Mouse (Mus musculus): ENCODE data around the gene Vsir.

The Vsir gene

GRCm38 (mm10) chr10:60346701-60347405 lies at the start of gene Vsir:
TSS of gene Vsir (plus strand) at chr10:60346851.
- WGBS, result 4% methylated on average over 37 of the region's 37 CpGs

GRCm38 (mm10) chr10:60299636-60300035 lies 47.0 kb upstream of the Vsir start:
- 83% methylated on average over 12 of the region's 12 CpGs for WGBS

GRCm38 (mm10) chr10:60303419-60303818 lies 43.2 kb upstream of the Vsir start:
- WGBS, result 79% methylated on average over 17 of the region's 17 CpGs

DNA sequence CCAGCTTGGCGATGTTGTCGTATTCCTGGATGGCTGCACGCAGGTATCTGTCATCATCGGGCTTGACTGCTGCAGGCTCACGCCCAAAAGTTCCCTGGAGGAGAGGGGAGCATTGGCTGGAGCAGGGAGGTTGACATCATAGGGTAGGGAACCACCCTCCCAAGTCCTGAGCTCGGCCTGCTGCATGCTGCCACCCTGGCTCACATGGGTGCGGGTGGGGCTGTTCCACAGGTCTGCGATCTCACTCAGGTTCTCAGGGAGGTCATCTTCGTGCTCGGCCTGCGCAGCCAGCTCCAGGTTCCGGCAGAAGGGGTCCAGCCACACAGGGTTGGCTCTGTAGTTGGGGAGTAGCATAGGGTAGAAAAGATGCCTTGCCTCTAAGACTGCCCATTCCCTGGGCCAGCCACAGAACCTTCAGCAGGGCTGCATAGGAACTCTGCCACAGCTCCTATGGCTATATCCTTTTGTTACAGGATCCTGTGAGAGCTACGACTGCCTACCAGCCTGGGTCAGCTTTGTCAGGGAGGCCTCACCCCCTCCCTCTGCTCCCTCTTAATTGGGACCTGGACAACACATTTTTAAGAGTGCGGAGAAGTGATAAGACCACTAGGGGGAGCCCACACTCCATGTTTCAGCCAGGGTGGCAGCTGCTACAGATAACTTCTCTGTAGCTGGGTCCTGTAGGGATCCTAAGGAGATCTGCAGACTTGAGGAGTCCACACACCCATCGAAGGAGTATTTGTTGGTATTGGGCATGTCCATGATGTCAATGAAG lies 41.6 kb upstream of the Vsir start:
- 61% methylated on average over 15 of the region's 15 CpGs for WGBS

DNA sequence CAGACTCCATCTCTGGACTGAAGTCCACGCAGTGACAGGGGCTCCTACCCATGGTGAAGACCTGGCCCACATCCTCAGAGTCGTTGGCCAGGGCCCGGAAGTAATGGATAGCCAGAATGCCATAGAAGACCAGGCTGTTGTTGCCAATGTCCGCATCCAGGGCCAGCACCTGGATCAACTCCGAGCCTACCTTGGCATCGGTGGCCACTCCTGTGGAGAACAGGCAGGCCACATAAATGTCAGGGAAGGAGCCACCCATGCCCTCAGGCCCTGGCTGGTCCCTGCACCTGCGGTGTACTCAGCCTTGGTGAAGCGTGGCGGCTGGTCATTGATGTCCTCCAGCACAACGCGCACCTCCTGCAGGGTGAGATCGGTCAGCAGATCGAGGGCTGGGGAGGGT lies 36.0 kb upstream of the Vsir start:
- WGBS, result 94% methylated on average over 13 of the region's 13 CpGs

GRCm38 (mm10) chr10:60313606-60314005 lies 33.0 kb upstream of the Vsir start:
- WGBS, result 87% methylated on average over 5 of the region's 5 CpGs

DNA sequence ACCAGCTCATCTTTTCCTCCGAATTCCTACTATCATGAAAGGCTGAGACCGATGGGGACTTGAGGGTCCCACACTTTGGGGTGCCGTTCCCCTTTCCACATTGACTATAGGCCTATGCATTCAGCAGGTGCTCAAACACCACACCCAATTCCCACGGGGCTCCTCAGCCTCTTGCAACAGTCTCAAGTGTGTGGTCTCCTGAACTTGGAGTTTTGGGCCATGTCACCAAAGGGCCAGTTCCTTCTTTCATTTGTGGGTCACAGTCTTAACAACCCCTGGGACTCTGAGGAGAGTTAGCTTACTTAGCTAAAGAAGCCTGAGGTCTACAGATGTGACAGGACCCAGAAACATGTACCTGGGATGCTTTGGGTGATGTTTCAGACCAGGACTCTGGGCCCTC lies 30.5 kb upstream of the Vsir start:
- 84% methylated on average over 4 of the region's 4 CpGs for WGBS

DNA sequence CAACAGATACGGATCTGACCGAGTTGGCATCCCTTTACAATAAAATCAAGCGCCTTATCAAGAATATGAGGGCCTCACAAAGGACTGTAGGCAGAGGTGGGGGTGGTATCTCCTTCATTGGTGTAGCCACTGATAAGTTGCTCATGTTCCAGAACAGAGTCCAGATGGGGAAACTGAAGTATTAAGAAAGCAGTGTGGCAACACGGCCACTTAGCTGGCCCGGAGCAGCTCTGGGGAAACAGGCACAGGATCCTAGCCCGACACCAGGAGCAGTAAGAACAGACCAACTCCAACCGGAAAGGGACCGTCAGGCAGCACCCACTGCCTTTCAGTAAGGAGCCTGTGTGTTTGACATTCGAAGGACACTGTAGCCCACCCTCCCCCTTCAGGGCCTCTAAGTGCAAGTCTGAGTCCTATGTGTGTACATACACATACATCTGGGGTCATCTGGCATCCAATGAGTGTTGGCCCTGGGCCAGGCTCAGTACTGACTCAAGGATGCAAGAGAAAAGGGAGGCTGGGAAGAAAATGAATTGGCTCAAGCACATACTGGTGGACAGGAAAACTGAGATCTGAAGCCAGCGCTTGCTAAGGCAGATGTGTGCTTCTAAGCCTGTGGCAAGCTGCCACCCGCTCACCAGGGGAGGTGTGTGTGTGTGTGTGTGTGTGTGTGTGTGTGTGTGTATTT lies 17.5 kb upstream of the Vsir start:
- 69% methylated on average over 11 of the region's 11 CpGs for WGBS

GRCm38 (mm10) chr10:60334583-60334982 lies 12.1 kb upstream of the Vsir start:
- 94% methylated on average over 7 of the region's 7 CpGs for WGBS

GRCm38 (mm10) chr10:60335021-60335420 lies 11.6 kb upstream of the Vsir start:
- WGBS, result 91% methylated on average over 4 of the region's 4 CpGs

DNA sequence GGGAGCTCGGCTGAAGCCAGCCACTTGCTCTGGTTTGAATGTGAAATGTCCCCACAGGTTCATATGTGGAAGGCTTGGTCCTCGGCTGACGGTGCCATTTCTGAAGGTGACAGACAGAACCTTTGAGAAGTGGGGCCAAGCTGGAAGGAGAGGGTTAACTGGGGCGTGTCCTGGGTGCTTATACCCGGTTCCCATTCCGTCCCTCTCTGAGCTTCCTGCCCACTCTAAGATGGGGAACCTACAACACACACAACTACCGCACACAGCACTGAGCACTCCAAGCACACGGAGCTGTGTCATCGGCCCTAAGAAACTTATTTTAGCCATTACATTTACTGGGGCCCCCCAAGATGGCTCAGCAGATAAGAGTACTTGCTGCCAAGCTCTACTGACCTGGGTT lies 5.1 kb upstream of the Vsir start:
- WGBS, result 70% methylated on average over 9 of the region's 9 CpGs

- WGBS, result 71% methylated on average over 3 of the region's 3 CpGs
Observed at GRCm38 (mm10) chr10:60344111-60344510, 2.5 kb upstream of the Vsir start.

- WGBS, result 90% methylated on average over 4 of the region's 4 CpGs
Observed at GRCm38 (mm10) chr10:60346056-60346455, 595 bp upstream of the Vsir start.

DNA sequence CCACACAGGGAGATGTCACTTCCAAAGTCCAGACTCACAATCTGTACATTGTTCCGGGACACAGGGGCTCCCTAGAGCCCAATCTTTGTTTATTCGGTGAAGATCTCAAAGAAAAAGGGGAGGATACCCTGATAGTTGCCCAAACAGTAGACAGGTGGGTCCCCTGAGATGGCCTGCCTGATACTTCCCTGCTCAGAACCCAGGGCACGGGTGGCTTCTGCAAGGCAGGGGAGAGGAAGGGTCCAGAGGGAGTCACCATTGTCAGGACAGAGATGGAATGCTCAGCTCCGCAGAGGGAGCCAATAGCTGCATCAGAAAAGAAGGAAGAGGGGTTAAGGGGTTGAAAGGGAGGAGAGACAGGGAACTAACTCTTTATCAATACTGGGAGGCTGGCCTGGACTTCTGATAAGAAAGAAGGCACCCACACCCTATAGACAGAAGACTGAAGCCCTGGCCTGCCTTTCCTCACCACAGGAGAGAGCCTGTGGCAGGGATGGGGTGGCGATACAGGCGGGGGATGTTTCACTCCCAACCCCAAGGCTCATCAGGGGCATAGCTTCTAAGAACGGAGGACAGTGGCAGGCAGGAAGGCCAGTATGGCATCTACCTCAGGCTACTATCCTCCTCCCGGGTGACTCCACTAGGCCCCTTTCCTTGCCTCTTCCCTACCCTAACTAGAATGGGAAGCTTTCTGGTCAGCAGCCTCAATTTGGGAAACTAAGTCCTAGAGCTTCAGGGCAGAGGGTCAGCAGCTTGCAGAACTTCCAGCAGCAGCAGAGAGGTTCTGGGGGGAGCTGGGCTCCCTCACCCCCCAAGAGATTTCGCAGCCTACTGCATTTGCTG lies 1.3 kb downstream of the Vsir start:
- WGBS, result 79% methylated on average over 9 of the region's 9 CpGs

DNA sequence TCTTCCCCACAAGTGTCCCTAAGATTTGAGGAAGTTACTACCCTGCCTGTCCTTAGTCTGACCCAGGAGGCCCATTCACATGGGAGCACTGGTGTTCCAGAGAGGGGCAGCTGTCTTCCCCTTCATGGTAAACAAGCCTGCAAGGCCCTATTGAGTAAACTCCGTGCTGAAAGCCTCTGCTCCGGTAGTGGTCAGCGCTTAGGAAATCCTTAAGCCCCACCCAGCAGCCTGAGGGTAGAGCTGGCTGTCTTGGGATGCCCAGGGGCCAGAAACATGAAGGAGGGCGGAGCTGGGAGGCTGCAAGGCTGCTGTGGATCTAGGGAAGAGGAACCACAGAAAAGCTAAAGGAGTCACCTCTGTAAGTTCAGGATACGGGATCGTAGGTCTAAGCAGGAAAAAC lies 2.4 kb downstream of the Vsir start:
- WGBS, result 61% methylated on average over 6 of the region's 6 CpGs

DNA sequence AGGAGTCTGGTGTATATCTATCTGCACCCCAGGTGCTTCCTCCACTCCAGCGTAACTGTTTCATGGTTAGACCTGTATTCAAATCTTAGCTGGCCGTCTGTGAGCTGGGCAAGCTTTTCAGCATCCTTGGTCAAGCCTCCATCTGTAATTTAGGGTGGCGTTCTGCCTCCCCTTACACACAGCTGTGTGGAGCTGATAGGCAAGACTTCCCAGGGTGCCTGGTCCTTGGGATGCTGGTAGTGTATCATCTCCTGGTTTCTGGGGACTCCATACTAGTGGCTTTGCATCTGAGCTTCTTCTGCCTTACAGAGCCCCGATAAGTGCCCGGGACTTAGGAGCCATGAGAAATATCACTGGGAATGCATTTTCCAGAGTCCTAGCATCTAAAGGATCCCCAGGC lies 3.0 kb downstream of the Vsir start:
- 93% methylated on average over 5 of the region's 5 CpGs for WGBS

GRCm38 (mm10) chr10:60350077-60350804 lies 3.6 kb downstream of the Vsir start:
- WGBS, result 56% methylated on average over 5 of the region's 5 CpGs

GRCm38 (mm10) chr10:60350805-60351167 lies 4.1 kb downstream of the Vsir start:
- WGBS, result 45% methylated on average over 3 of the region's 3 CpGs

DNA sequence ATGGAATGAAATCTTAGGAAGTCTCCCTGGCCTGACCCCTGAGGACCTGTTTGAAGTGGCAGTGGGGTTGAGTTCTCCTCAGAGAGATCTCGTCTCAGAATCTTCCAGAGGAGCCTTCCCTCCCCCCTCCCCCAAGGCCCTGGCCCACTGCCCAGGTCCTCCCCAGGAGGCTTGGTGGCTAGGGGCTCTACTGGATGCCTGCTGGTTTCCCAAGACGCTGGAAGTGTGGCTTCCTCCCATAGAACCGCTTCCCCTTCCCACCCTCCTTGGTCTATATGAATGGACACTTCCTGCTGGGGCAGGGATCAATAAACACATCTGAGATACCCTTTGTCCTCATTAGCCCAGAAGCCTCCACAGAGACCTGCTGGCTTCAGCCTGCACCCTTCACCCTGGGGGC lies 4.6 kb downstream of the Vsir start:
- 53% methylated on average over 3 of the region's 3 CpGs for WGBS

DNA sequence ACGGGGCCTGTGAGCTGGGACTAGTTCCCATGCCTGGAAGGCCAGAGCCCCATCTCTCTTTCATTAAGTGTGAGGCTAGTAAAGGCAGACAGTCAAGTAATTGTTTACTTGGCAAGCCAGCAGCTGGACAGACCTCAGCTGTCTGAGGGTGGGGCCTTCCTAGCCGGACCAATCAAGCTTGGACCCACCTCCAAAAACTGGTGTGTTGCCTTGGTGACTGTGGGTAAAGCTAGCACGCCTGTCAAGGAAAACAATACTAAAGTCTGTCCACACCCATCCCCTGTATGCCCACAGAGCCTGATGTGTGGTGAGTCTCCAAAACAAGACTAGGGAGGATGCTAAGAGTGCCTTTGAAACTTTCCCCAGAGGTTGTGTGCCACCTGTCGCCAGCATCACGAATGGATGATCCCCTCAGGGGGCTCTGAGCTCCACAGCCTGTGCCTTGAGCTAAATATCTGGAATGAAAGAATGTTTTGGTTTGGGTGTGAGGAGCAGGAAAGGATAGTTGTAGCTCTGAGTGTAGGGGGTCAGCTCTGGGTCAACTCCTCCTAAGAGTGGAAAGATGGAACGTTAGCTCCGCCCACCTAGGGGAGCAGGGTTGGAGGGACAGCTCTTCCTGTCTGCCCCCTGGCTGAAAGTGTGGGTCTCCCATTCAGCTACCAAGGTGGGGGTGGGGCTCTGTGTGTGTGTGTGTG lies 5.3 kb downstream of the Vsir start:
- 49% methylated on average over 7 of the region's 7 CpGs for WGBS

All from cerebral cortex, adult 2 months (tissue).